Mouse (Mus musculus) hindbrain, embryonic 13.5 days (tissue): ENCODE results near the gene Tesmin. TPM values are rescaled to one million over a fixed set of nuclear protein-coding genes. Genes with fewer than 3 reads are reported as not detected.

Source experiments
- ATAC-seq: fragments of 200-750 bp; cut with Nextera tagmentation; 2 replicates; pipeline ENCODE4 v1.8.0; 2017; ENCODE audit warnings: moderate TSS enrichment; ENCODE audit not compliant: low FRiP score
- H3K27ac ChIP-seq: fragments of 300-500 bp; sonication (generic); 2 replicates; pipeline ENCODE4 v1.5.1; 2015; ENCODE audit warnings: inconsistent platforms, mild to moderate bottlenecking, moderate library complexity
- H3K27me3 ChIP-seq: fragments of 300-500 bp; sonication (generic); 2 replicates; pipeline ENCODE4 v1.6.1; 2015; ENCODE audit warnings: mild to moderate bottlenecking, inconsistent platforms
- H3K36me3 ChIP-seq: fragments of 300-500 bp; sonication (generic); 2 replicates; pipeline ENCODE4 v1.6.1; 2015; ENCODE audit warnings: mild to moderate bottlenecking, inconsistent platforms
- H3K4me1 ChIP-seq: fragments of 300-500 bp; sonication (generic); replicated peaks from 2 replicates; pipeline ENCODE4 v1.6.1; 2015; ENCODE audit warnings: inconsistent platforms
- H3K4me2 ChIP-seq: fragments of 300-500 bp; sonication (generic); 2 replicates; pipeline ENCODE4 v1.6.1; 2015; ENCODE audit warnings: inconsistent platforms, mild to moderate bottlenecking, moderate library complexity
- H3K4me3 ChIP-seq: fragments of 300-500 bp; sonication (generic); 2 replicates; pipeline ENCODE4 v1.5.1; 2015; ENCODE audit warnings: mild to moderate bottlenecking, inconsistent platforms
- H3K9ac ChIP-seq: fragments of 300-500 bp; sonication (generic); 2 replicates; pipeline ENCODE4 v1.6.1; 2015; ENCODE audit warnings: mild to moderate bottlenecking, inconsistent platforms
- H3K9me3 ChIP-seq: fragments of 300-500 bp; sonication (generic); 2 replicates; pipeline ENCODE4 v1.6.1; 2016; ENCODE audit warnings: inconsistent platforms
- WGBS: fragments of 180-500 bp; shearing (Covaris S2); methylation state at CpG from one replicate; pipeline ENCODE4 v1.1.7; 2015; 5-methylcytosine and 5-hydroxymethylcytosine counted together
- polyA plus RNA-seq: library from polyadenylated mRNA; unstranded; fragments of >200 nt; fragmentation: Nextera tagmentation; extraction: Ambion mirVana; gene quantifications from 2 replicates; pipeline ENCODE4 v1.2.1, GENCODE M21; 2015

Gene Tesmin
- polyA plus RNA-seq, 1 experiment from 2014 or later: 0.42 TPM

DNA sequence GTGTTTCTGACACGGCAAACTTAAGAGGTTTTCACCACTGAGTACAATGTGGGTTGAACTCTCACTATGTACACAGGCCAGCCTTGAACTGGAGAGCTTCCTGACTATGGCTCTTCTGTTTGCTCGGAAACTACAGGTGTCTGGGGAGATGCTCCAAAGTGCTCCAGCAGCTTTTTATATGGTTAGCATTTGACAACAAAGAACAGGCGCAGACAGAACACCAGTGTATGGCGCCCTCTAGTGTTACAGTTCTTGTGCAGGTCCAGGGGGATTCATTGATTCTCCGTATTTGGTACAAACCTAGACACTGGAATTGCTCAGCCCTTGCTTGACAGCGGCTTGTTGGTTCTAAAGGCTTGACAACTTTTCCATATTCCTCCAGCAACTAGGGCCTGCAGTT lies 62.5 kb downstream of the Tesmin start:
- no peak overlapping the region for H3K4me3 ChIP-seq
- no peaks in the 10 kb centered on the region for H3K9me3 ChIP-seq
- no peak overlapping the region for H3K9ac ChIP-seq
- no peak overlapping the region for H3K27ac ChIP-seq
- no peak overlapping the region for H3K4me2 ChIP-seq
- peak; percentile 83 for ATAC-seq
- H3K27me3 ChIP-seq: no peaks in the 10 kb centered on the region
- WGBS: 25% methylated on average over 6 of the region's 6 CpGs
- H3K36me3 ChIP-seq: peaks cover 34% of the 10 kb centered on the region
- H3K4me1 ChIP-seq: peaks cover 5% of the 10 kb centered on the region; the same call in 1 of the 2 replicates

GRCm38 (mm10) chr19:3451649-3452048 lies 63.0 kb downstream of the Tesmin start:
- 64% methylated on average over 6 of the region's 6 CpGs for WGBS
- Histone ChIP-seq H3K9ac (no peak overlapping the region), H3K4me1 (peaks cover 5% of the 10 kb centered on the region; the same call in 1 of the 2 replicates), H3K9me3 (no peaks in the 10 kb centered on the region), H3K27ac (no peak overlapping the region), H3K4me3 (no peak overlapping the region), H3K36me3 (peaks cover 37% of the 10 kb centered on the region), H3K4me2 (no peak overlapping the region), H3K27me3 (no peaks in the 10 kb centered on the region)
- ATAC-seq: peak; percentile 38; the same call in 1 of the 2 replicates

Other genes with a start within 250 kb of the Tesmin start
- gene Mrpl21, start 106.0 kb upstream of the Tesmin start, polyA plus RNA-seq: 104 and 107 TPM in 2 replicates
- 10.5 and 12.1 TPM in 2 replicates for gene Ighmbp2, start 105.8 kb upstream of the Tesmin start, polyA plus RNA-seq
- 16.1 and 17.2 TPM in 2 replicates for gene Cpt1a, start 66.5 kb upstream of the Tesmin start, polyA plus RNA-seq
- gene Gal, start 25.7 kb downstream of the Tesmin start, polyA plus RNA-seq: 23.3 and 33.2 TPM in 2 replicates
- 60.6 and 62.6 TPM in 2 replicates for gene Ppp6r3, start 186.9 kb downstream of the Tesmin start, polyA plus RNA-seq